Mouse (Mus musculus): ENCODE results near the gene Fscn2. TPM values are rescaled to one million over a fixed set of nuclear protein-coding genes. Genes with fewer than 3 reads are reported as not detected.
"Not testable (repeated sequence)": the region's sequence is repeated elsewhere in the genome, so short reads cannot be mapped to it uniquely, and the experiment has no call there.

Fscn2 gene
- polyA plus RNA-seq, 1 experiment from 2014 or later: 1.4 TPM

- 2% methylated on average over 95 of the region's 103 CpGs for WGBS
- peak within 1 kb of the TSS; percentile 98 for H3K4me3 ChIP-seq (replicated peaks)
- peaks cover 6% of the 10 kb centered on the region for H3K36me3 ChIP-seq
- no peaks in the 10 kb centered on the region for H3K27me3 ChIP-seq (replicated peaks)
- peak within 1 kb of the TSS; percentile 100 for H3K27ac ChIP-seq (replicated peaks)
- peak within 1 kb of the TSS; percentile 92 for H3K4me2 ChIP-seq
- H3K9ac ChIP-seq (replicated peaks): peak within 1 kb of the TSS; percentile 100
- H3K4me1 ChIP-seq: peaks cover 58% of the 10 kb centered on the region
- H3K9me3 ChIP-seq (replicated peaks): no peaks in the 10 kb centered on the region
- peak; percentile 88 for ATAC-seq (ENCODE audit: low FRiP score)
These were observed 13.3 kb upstream of the Fscn2 start, which contains the start of gene Actg1 for GRCm38 (mm10) chr11:120347791-120348683. TSS of gene Actg1 (minus strand) at chr11:120348542.

DNA sequence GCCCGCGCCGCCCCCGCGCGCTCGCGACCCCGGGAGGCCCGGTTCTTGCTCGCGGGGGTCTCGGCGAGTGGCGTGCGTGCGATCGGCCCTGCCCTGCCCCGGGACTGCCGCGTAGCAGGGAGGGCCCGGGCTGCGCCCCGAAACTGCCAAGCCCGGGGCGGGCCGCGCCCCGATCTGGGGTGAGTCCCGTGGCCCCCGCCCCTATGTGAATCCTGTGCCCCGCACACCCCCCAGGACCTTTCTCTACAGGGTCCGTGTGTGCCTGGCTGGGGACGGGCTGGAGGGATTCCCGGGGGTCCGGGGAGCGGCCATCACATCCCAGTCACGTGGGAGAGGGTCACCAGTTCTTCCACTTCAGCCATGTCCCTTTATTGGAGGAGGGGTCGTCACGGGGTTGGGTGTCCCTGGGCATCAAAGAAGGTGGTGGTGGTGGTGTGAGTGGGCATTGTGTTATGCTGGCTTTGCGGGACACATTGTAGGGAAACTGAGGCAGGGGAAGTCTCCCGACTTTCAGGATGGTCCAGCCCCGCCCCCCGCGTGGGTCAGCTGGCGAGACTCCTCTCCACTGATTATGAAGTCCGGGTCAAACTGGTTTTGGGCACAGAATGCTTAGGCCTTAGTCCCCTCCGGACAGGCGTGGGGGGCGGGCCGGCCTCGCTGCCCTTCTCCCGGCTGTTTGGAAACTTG, 12.5 kb upstream of the Fscn2 start:
- ATAC-seq (ENCODE audit: low FRiP score): peak; percentile 38
- H3K4me2 ChIP-seq: peak overlapping the region; percentile 92
- H3K4me1 ChIP-seq: peaks cover 62% of the 10 kb centered on the region
- H3K36me3 ChIP-seq: peaks cover 6% of the 10 kb centered on the region
- no peaks in the 10 kb centered on the region for H3K9me3 ChIP-seq (replicated peaks)
- peak overlapping the region; percentile 100 for H3K27ac ChIP-seq (replicated peaks)
- H3K9ac ChIP-seq (replicated peaks): peak overlapping the region; percentile 92
- peak overlapping the region; percentile 98 for H3K4me3 ChIP-seq (replicated peaks)
- no peaks in the 10 kb centered on the region for H3K27me3 ChIP-seq (replicated peaks)
- 7% methylated on average over 49 of the region's 53 CpGs for WGBS

DNA sequence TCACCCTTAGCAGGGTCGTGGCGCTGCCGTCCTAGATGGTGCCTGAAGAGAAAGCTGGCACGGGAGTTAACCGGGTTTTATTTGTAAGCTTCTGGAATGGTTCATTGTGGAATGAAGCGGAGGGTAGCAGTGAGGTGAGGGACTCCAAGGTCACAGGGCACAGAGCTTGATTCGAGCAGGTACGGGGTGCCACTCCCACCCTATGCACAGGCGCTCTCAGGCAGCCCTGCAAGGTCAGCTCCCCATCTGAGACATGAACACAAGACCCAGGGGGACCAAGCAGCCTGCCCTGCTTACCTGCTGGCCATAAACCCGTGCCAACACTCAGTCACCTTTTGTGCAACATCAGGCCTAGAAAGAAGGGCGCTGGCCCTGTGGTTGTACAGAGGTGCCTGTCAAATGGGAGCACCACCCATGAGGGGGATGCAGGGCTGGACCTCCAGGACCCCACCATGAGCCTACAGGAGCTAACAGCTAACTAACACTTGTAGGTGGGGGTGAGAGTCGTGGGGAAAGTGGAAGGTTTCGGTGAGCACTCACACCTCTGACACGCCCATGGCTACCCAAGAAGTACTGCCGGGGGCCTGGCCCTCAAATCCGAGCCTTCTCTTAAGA, 11.9 kb upstream of the Fscn2 start:
- no peaks in the 10 kb centered on the region for H3K27me3 ChIP-seq (replicated peaks)
- 6% methylated on average over 16 of the region's 16 CpGs for WGBS
- H3K4me3 ChIP-seq (replicated peaks): peak overlapping the region; percentile 98
- peaks cover 57% of the 10 kb centered on the region for H3K4me1 ChIP-seq
- peak overlapping the region; percentile 92 for H3K9ac ChIP-seq (replicated peaks)
- ATAC-seq (ENCODE audit: low FRiP score): peak; percentile 4; the same call in 1 of the 2 replicates
- no peaks in the 10 kb centered on the region for H3K9me3 ChIP-seq (replicated peaks)
- H3K27ac ChIP-seq (replicated peaks): peak overlapping the region; percentile 100
- peak overlapping the region; percentile 92 for H3K4me2 ChIP-seq
- H3K36me3 ChIP-seq: peaks cover 6% of the 10 kb centered on the region

- Histone ChIP-seq H3K9me3 (replicated peaks) (no peaks in the 10 kb centered on the region), H3K27ac (replicated peaks) (peak overlapping the region; percentile 100), H3K36me3 (peaks cover 4% of the 10 kb centered on the region), H3K27me3 (replicated peaks) (no peaks in the 10 kb centered on the region), H3K4me1 (peaks cover 50% of the 10 kb centered on the region), H3K9ac (replicated peaks) (peak overlapping the region; percentile 92), H3K4me3 (replicated peaks) (peak overlapping the region; percentile 98), H3K4me2 (peak overlapping the region; percentile 92)
- WGBS: 4% methylated on average over 65 of the region's 68 CpGs
- ATAC-seq (ENCODE audit: low FRiP score): peak; percentile 53
These were observed 11.2 kb upstream of the Fscn2 start for GRCm38 (mm10) chr11:120349986-120350702.

GRCm38 (mm10) chr11:120350711-120351110, 10.6 kb upstream of the Fscn2 start:
- no peaks in the 10 kb centered on the region; the same call in 1 of the 2 replicates for H3K36me3 ChIP-seq
- peak overlapping the region; percentile 92 for H3K9ac ChIP-seq (replicated peaks)
- peak overlapping the region; percentile 98 for H3K4me3 ChIP-seq (replicated peaks)
- H3K27ac ChIP-seq (replicated peaks): peak overlapping the region; percentile 100
- no peaks in the 10 kb centered on the region for H3K27me3 ChIP-seq (replicated peaks)
- WGBS: 17% methylated on average over 11 of the region's 11 CpGs
- peak overlapping the region; percentile 92 for H3K4me2 ChIP-seq
- peaks cover 46% of the 10 kb centered on the region for H3K4me1 ChIP-seq
- ATAC-seq (ENCODE audit: low FRiP score): no peak
- no peaks in the 10 kb centered on the region for H3K9me3 ChIP-seq (replicated peaks)

GRCm38 (mm10) chr11:120351250-120352092, 9.9 kb upstream of the Fscn2 start:
- Histone ChIP-seq H3K9ac (replicated peaks) (no peak overlapping the region), H3K27ac (replicated peaks) (peak overlapping the region; percentile 100), H3K27me3 (replicated peaks) (no peaks in the 10 kb centered on the region), H3K9me3 (replicated peaks) (no peaks in the 10 kb centered on the region), H3K4me1 (peaks cover 46% of the 10 kb centered on the region), H3K4me2 (peak overlapping the region; percentile 92), H3K36me3 (no peaks in the 10 kb centered on the region; the same call in 1 of the 2 replicates), H3K4me3 (replicated peaks) (no peak overlapping the region)
- 87% methylated on average over 10 of the region's 10 CpGs for WGBS
- ATAC-seq (ENCODE audit: low FRiP score): no peak

DNA sequence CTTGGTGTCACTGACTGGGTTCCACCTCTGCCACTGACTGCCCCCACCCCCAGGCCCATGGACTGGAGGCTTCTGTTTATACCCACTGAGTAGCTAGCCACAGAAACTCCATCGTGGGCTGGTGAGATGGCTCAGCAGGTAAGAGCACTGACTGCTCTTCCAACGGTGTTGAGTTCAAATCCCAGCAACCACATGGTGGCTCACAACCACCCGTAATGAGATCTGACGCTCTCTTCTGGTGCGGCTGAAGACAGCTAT, 9.3 kb upstream of the Fscn2 start:
- H3K4me2 ChIP-seq; H3K4me3 ChIP-seq (replicated peaks); ATAC-seq (ENCODE audit: low FRiP score); H3K9ac ChIP-seq (replicated peaks); H3K9me3 ChIP-seq (replicated peaks); H3K27me3 ChIP-seq (replicated peaks); H3K36me3 ChIP-seq: not testable (repeated sequence)
- H3K4me1 ChIP-seq: peaks cover 48% of the 10 kb centered on the region
- WGBS: 69% methylated on average over 5 of the region's 5 CpGs
- peak overlapping the region; percentile 100; the same call in 1 of the 2 replicates for H3K27ac ChIP-seq (replicated peaks)

DNA sequence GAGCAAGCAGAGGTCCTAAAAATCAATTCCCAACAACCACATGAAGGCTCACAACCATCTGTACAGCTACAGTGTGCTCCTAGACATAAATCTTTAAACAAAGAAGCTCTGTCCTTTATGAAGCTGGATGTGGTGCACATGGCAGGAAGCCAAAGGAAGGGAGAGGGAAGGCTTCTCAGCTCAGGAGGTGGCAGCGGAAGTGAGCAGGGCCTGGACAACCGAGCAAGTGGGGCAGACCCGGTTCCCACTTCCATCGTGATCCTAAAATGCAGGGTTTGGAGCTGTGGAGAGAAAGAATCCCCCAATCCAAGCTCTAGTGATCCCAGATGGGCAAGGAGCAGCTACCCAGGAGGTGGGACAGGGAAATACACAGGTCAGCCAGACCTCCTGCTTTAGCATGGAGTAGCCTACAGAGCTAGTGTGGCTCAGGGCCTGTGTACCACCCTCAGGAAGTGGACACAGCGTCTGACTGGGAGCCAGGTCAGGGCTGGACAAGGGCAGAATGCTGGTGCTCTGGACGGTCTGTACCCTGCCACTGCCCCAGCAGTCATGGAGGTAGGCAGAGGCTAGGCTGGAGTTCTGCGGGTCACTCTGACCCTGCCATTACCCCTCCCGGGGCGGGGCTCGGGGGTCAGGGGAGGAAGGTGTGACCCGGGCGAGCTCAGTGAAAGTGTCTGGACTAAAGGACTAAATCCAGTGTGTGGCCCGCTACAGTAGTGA, 8.6 kb upstream of the Fscn2 start:
- Histone ChIP-seq H3K4me2 (no peak overlapping the region), H3K4me3 (replicated peaks) (no peak overlapping the region), H3K4me1 (peaks cover 55% of the 10 kb centered on the region), H3K36me3 (no peaks in the 10 kb centered on the region), H3K9me3 (replicated peaks) (no peaks in the 10 kb centered on the region), H3K27ac (replicated peaks) (peak overlapping the region; percentile 100), H3K27me3 (replicated peaks) (no peaks in the 10 kb centered on the region), H3K9ac (replicated peaks) (0 out of 2 replicates have a peak overlapping the region, but pooled peaks have one; percentile 26)
- ATAC-seq (ENCODE audit: low FRiP score): no peak
- WGBS: 52% methylated on average over 13 of the region's 13 CpGs

DNA sequence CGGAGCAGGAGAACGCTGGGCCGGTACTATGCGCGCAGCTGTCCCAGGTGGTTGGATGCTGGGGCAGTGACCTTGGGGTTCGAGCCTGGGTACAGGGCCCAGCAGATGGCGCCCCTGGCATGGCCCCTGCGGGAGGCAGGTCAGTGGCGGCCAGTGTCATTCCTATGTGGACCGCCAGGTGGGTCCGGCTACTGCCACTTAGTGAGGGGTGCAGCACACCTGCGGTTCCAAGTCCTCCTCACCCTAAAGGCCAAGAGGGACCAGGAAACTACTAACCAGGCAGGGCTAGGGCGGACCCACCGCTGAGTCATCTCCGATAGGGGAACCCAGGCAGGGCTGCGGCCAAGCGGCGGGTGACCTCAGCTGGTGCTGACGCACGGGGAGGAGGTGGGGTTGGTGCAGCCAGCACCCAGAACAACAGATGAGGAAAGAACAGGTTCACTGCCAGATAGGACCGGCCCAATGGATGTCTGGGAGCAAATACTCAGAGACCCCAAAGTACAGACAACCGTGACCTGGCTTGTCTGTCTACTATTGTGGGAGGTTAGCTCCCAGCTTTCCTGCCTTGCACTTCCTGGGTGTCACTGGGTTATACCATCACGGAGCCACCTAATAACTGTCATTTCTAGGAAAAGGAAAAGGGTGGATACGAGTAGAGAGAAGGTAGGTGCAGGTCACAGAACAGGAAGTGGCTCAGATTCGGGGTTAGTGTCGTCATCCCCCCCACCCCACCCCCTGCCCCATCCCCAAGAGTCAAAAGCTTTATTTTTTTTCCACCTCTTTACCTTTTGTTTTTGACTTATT, 7.6 kb upstream of the Fscn2 start:
- ATAC-seq (ENCODE audit: low FRiP score): no peak
- 26% methylated on average over 26 of the region's 26 CpGs for WGBS
- Histone ChIP-seq H3K9ac (replicated peaks) (no peak overlapping the region), H3K27ac (replicated peaks) (0 out of 2 replicates have a peak overlapping the region, but pooled peaks have one; percentile 100), H3K4me3 (replicated peaks) (no peak overlapping the region), H3K4me1 (peaks cover 65% of the 10 kb centered on the region), H3K9me3 (replicated peaks) (no peaks in the 10 kb centered on the region), H3K4me2 (peak overlapping the region; percentile 1; the same call in 1 of the 2 replicates), H3K27me3 (replicated peaks) (no peaks in the 10 kb centered on the region), H3K36me3 (no peaks in the 10 kb centered on the region)

All from neural tube, embryonic 15.5 days (tissue).